Mouse (Mus musculus) stomach, embryonic 14.5 days (tissue): ENCODE data around the gene Ache. TPM values are rescaled to one million over a fixed set of nuclear protein-coding genes. Genes with fewer than 3 reads are reported as not detected.

ENCODE experiments used
- ATAC-seq: fragments of 200-750 bp; cut with Nextera tagmentation; 2 replicates; pipeline ENCODE4 v1.8.0; 2017; ENCODE audit warnings: low read depth, moderate TSS enrichment; ENCODE audit not compliant: insufficient number of reproducible peaks, insufficient read depth, low FRiP score
- H3K27ac ChIP-seq: fragments of 300-500 bp; sonication (generic); 2 replicates; pipeline ENCODE4 v1.5.1; 2014; ENCODE audit warnings: mild to moderate bottlenecking, low read length, moderate library complexity, mixed read lengths
- H3K27me3 ChIP-seq: fragments of 300-500 bp; sonication (generic); 2 replicates; pipeline ENCODE4 v1.6.1; 2014; ENCODE audit warnings: low read length, control low read depth, mixed read lengths; ENCODE audit not compliant: control insufficient read depth, insufficient read depth
- H3K36me3 ChIP-seq: fragments of 300-500 bp; sonication (generic); 2 replicates; pipeline ENCODE4 v1.6.1; 2014; ENCODE audit warnings: mild to moderate bottlenecking, control low read depth, low read length, moderate library complexity, mixed read lengths; ENCODE audit not compliant: control insufficient read depth, insufficient read depth
- H3K4me1 ChIP-seq: fragments of 300-500 bp; sonication (generic); 2 replicates; pipeline ENCODE4 v1.6.1; 2014; ENCODE audit warnings: low read length, control low read depth, mixed read lengths; ENCODE audit not compliant: control insufficient read depth, insufficient read depth
- H3K4me2 ChIP-seq: fragments of 300-500 bp; sonication (generic); replicated peaks from 2 replicates; pipeline ENCODE4 v1.6.1; 2014; ENCODE audit warnings: low read depth, low read length, control low read depth
- H3K4me3 ChIP-seq: fragments of 300-500 bp; sonication (generic); 2 replicates; pipeline ENCODE4 v1.5.1; 2014; ENCODE audit warnings: low read depth, low read length, control low read depth
- H3K9ac ChIP-seq: fragments of 300-500 bp; sonication (generic); replicated peaks from 2 replicates; pipeline ENCODE4 v1.6.1; 2014; ENCODE audit warnings: low read depth, mild to moderate bottlenecking, control low read depth, low read length, moderate library complexity, mixed read lengths
- H3K9me3 ChIP-seq: fragments of 300-500 bp; sonication (generic); 2 replicates; pipeline ENCODE4 v1.6.1; 2016; ENCODE audit warnings: low read depth, low read length, control low read depth; ENCODE audit not compliant: control insufficient read depth
- WGBS: fragments of 180-500 bp; shearing (Covaris S2); extraction: QIAGEN DNeasy Blood & Tissue Kit; methylation state at CpG from one replicate; pipeline ENCODE4 v1.1.7; 2014; 5-methylcytosine and 5-hydroxymethylcytosine counted together
- polyA plus RNA-seq: library from polyadenylated mRNA; unstranded; fragments of >200 nt; fragmentation: Nextera tagmentation; extraction: Ambion mirVana; gene quantifications from 2 replicates; pipeline ENCODE4 v1.2.1, GENCODE M21; 2014

Ache gene
- polyA plus RNA-seq, 1 experiment from 2014 or later = 11.9 TPM

- ATAC-seq = no peak
- Histone ChIP-seq H3K4me1 (peaks cover 21% of the 10 kb centered on the region), H3K4me2 (no peak overlapping the region), H3K27me3 (no peaks in the 10 kb centered on the region), H3K9me3 (no peaks in the 10 kb centered on the region), H3K9ac (no peak overlapping the region), H3K36me3 (peaks cover 63% of the 10 kb centered on the region), H3K27ac (no peak overlapping the region), H3K4me3 (no peak overlapping the region)
- 76% methylated on average over 3 of the region's 3 CpGs for WGBS
Observed at GRCm38 (mm10) chr5:137304165-137304564, 16.8 kb downstream of the Ache start.

- Histone ChIP-seq H3K36me3 (peaks cover 63% of the 10 kb centered on the region), H3K4me3 (no peak overlapping the region)
- WGBS = 43% methylated on average over 4 of the region's 4 CpGs
Observed at GRCm38 (mm10) chr5:137304816-137305215, 17.5 kb downstream of the Ache start.

GRCm38 (mm10) chr5:137305822-137306221 is 18.5 kb downstream of the Ache start:
- Histone ChIP-seq H3K27ac (no peak overlapping the region), H3K27me3 (no peaks in the 10 kb centered on the region), H3K4me3 (peak overlapping the region; percentile 73; the same call in 1 of the 2 replicates), H3K36me3 (peaks cover 63% of the 10 kb centered on the region), H3K9me3 (no peaks in the 10 kb centered on the region), H3K4me2 (peak overlapping the region; percentile 75), H3K4me1 (peaks cover 21% of the 10 kb centered on the region), H3K9ac (no peak overlapping the region)
- no peak for ATAC-seq
- WGBS = 41% methylated on average over 3 of the region's 3 CpGs

More at GRCm38 (mm10) chr5:137304816-137305215, 17.5 kb downstream of the Ache start:
- Histone ChIP-seq H3K27me3 (no peaks in the 10 kb centered on the region), H3K27ac (no peak overlapping the region), H3K9ac (no peak overlapping the region), H3K9me3 (no peaks in the 10 kb centered on the region), H3K4me1 (peaks cover 21% of the 10 kb centered on the region), H3K4me2 (peak overlapping the region; percentile 75; the same call in 1 of the 2 replicates)
- ATAC-seq = no peak

- no peak for ATAC-seq
- peak overlapping the region; percentile 75 for H3K4me2 ChIP-seq
- peaks cover 60% of the 10 kb centered on the region for H3K36me3 ChIP-seq
- no peaks in the 10 kb centered on the region for H3K9me3 ChIP-seq
- H3K9ac ChIP-seq = peak overlapping the region; percentile 95
- H3K27me3 ChIP-seq = no peaks in the 10 kb centered on the region
- H3K4me3 ChIP-seq = peak overlapping the region; percentile 73
- peak overlapping the region; percentile 88 for H3K27ac ChIP-seq
- 10% methylated on average over 12 of the region's 12 CpGs for WGBS
- peaks cover 21% of the 10 kb centered on the region for H3K4me1 ChIP-seq
Observed at GRCm38 (mm10) chr5:137306439-137307005, 19.2 kb downstream of the Ache start.

GRCm38 (mm10) chr5:137307071-137307912 is 20.0 kb downstream of the Ache start, which contains the start of gene Srrt:
TSS of gene Srrt (minus strand) at chr5:137307674.
- WGBS = under 1% methylated on average over 66 of the region's 72 CpGs
- H3K27ac ChIP-seq = peak within 1 kb of the TSS; percentile 88
- peaks cover 55% of the 10 kb centered on the region for H3K36me3 ChIP-seq
- H3K4me2 ChIP-seq = peak within 1 kb of the TSS; percentile 75
- peaks cover 26% of the 10 kb centered on the region for H3K4me1 ChIP-seq
- peak within 1 kb of the TSS; percentile 73 for H3K4me3 ChIP-seq
- no peaks in the 10 kb centered on the region for H3K27me3 ChIP-seq
- ATAC-seq = peak; percentile 85
- peak within 1 kb of the TSS; percentile 95 for H3K9ac ChIP-seq
- no peaks in the 10 kb centered on the region for H3K9me3 ChIP-seq

GRCm38 (mm10) chr5:137308356-137308755 is 21.0 kb downstream of the Ache start:
- Histone ChIP-seq H3K4me3 (peak overlapping the region; percentile 73), H3K9me3 (no peaks in the 10 kb centered on the region), H3K4me1 (peaks cover 33% of the 10 kb centered on the region), H3K27ac (peak overlapping the region; percentile 88; the same call in 1 of the 2 replicates), H3K9ac (no peak overlapping the region; the same call in 1 of the 2 replicates), H3K27me3 (no peaks in the 10 kb centered on the region), H3K36me3 (peaks cover 45% of the 10 kb centered on the region), H3K4me2 (peak overlapping the region; percentile 64)
- 91% methylated on average over 4 of the region's 4 CpGs for WGBS
- no peak for ATAC-seq

GRCm38 (mm10) chr5:137313466-137314192 is 26.3 kb downstream of the Ache start:
- Histone ChIP-seq H3K36me3 (peaks cover 35% of the 10 kb centered on the region), H3K9me3 (no peaks in the 10 kb centered on the region), H3K9ac (peak overlapping the region; percentile 84), H3K4me2 (peak overlapping the region; percentile 95), H3K4me3 (peak overlapping the region; percentile 77), H3K27ac (peak overlapping the region; percentile 92), H3K27me3 (no peaks in the 10 kb centered on the region), H3K4me1 (peaks cover 25% of the 10 kb centered on the region)
- under 1% methylated on average over 22 of the region's 22 CpGs for WGBS
- peak; percentile 43; the same call in 1 of the 2 replicates for ATAC-seq
